Mouse (Mus musculus) midbrain, embryonic 16.5 days (tissue): ENCODE measurements around the gene Hoxc8. TPM values are rescaled to one million over a fixed set of nuclear protein-coding genes. Genes with fewer than 3 reads are reported as not detected.

ENCODE experiments used
- ATAC-seq: fragments of 200-750 bp; cut with Nextera tagmentation; 2 replicates; pipeline ENCODE4 v1.8.0; 2017; ENCODE audit warnings: moderate TSS enrichment
- H3K27ac ChIP-seq: fragments of 300-500 bp; sonication (generic); 2 replicates; pipeline ENCODE4 v1.5.1; 2014; ENCODE audit warnings: mild to moderate bottlenecking, low read length, mixed read lengths
- H3K27me3 ChIP-seq: fragments of 300-500 bp; sonication (generic); 2 replicates; pipeline ENCODE4 v1.6.1; 2014; ENCODE audit warnings: low read depth, low read length, mixed read lengths; ENCODE audit not compliant: control insufficient read depth, insufficient read depth
- H3K36me3 ChIP-seq: fragments of 300-500 bp; sonication (generic); 2 replicates; pipeline ENCODE4 v1.6.1; 2014; ENCODE audit warnings: mild to moderate bottlenecking, low read length, moderate library complexity, mixed read lengths; ENCODE audit not compliant: control insufficient read depth, insufficient read depth
- H3K4me1 ChIP-seq: fragments of 300-500 bp; sonication (generic); 2 replicates; pipeline ENCODE4 v1.6.1; 2014; ENCODE audit warnings: mild to moderate bottlenecking, low read length, mixed read lengths; ENCODE audit not compliant: control insufficient read depth, insufficient read depth
- H3K4me2 ChIP-seq: fragments of 300-500 bp; sonication (generic); 2 replicates; pipeline ENCODE4 v1.6.1; 2014; ENCODE audit warnings: mild to moderate bottlenecking, low read length, mixed read lengths
- H3K4me3 ChIP-seq: fragments of 300-500 bp; sonication (generic); 2 replicates; pipeline ENCODE4 v1.5.1; 2014; ENCODE audit warnings: low read depth, mild to moderate bottlenecking, low read length, moderate library complexity, mixed read lengths
- H3K9ac ChIP-seq: fragments of 300-500 bp; sonication (generic); 2 replicates; pipeline ENCODE4 v1.6.1; 2014; ENCODE audit warnings: low read depth, low read length, mixed read lengths
- H3K9me3 ChIP-seq: fragments of 300-500 bp; sonication (generic); replicated peaks from 2 replicates; pipeline ENCODE4 v1.6.1; 2014; ENCODE audit warnings: mild to moderate bottlenecking, low read length, mixed read lengths; ENCODE audit not compliant: control insufficient read depth, poor library complexity, severe bottlenecking
- WGBS: fragments of 180-500 bp; shearing (Covaris S2); extraction: QIAGEN DNeasy Blood & Tissue Kit; methylation state at CpG from one replicate; pipeline ENCODE4 v1.1.7; 2014; 5-methylcytosine and 5-hydroxymethylcytosine counted together
- polyA plus RNA-seq: library from polyadenylated mRNA; unstranded; fragments of >200 nt; fragmentation: Nextera tagmentation; extraction: Ambion mirVana; gene quantifications from 2 replicates; pipeline ENCODE4 v1.2.1, GENCODE M21; 2015

The Hoxc8 gene
- polyA plus RNA-seq, 1 experiment from 2014 or later, result not detected

GRCm38 (mm10) chr15:102970740-102971139 is 19.7 kb upstream of the Hoxc8 start:
- no peak overlapping the region for H3K4me3 ChIP-seq
- no peaks in the 10 kb centered on the region for H3K9me3 ChIP-seq
- H3K9ac ChIP-seq, result no peak overlapping the region
- H3K27me3 ChIP-seq, result peaks cover 93% of the 10 kb centered on the region
- H3K36me3 ChIP-seq, result no peaks in the 10 kb centered on the region
- WGBS, result under 1% methylated on average over 12 of the region's 12 CpGs
- ATAC-seq, result no peak
- H3K4me1 ChIP-seq, result peaks cover 3% of the 10 kb centered on the region; the same call in 1 of the 2 replicates
- no peak overlapping the region for H3K27ac ChIP-seq
- no peak overlapping the region for H3K4me2 ChIP-seq

- Histone ChIP-seq H3K36me3 (no peaks in the 10 kb centered on the region), H3K9me3 (no peaks in the 10 kb centered on the region), H3K4me3 (no peak overlapping the region), H3K27me3 (peaks cover 88% of the 10 kb centered on the region), H3K4me1 (no peaks in the 10 kb centered on the region), H3K27ac (no peak overlapping the region), H3K4me2 (no peak overlapping the region), H3K9ac (no peak overlapping the region)
- WGBS, result under 1% methylated on average over 21 of the region's 21 CpGs
- no peak for ATAC-seq
These were observed 18.2 kb upstream of the Hoxc8 start for GRCm38 (mm10) chr15:102972254-102972653.

- Histone ChIP-seq H3K4me1 (no peaks in the 10 kb centered on the region), H3K36me3 (no peaks in the 10 kb centered on the region), H3K27ac (no peak overlapping the region), H3K9me3 (no peaks in the 10 kb centered on the region), H3K27me3 (peaks cover 87% of the 10 kb centered on the region), H3K9ac (no peak overlapping the region), H3K4me2 (no peak overlapping the region), H3K4me3 (no peak overlapping the region)
- WGBS, result under 1% methylated on average over 6 of the region's 6 CpGs
- no peak for ATAC-seq
These were observed 17.7 kb upstream of the Hoxc8 start for GRCm38 (mm10) chr15:102972753-102973152.

GRCm38 (mm10) chr15:102975034-102975433 is 15.4 kb upstream of the Hoxc8 start:
- no peak overlapping the region for H3K4me3 ChIP-seq
- no peaks in the 10 kb centered on the region for H3K36me3 ChIP-seq
- no peak overlapping the region for H3K9ac ChIP-seq
- 5% methylated on average over 7 of the region's 7 CpGs for WGBS
- H3K27ac ChIP-seq, result no peak overlapping the region
- H3K9me3 ChIP-seq, result no peaks in the 10 kb centered on the region
- H3K27me3 ChIP-seq, result peaks cover 88% of the 10 kb centered on the region
- H3K4me2 ChIP-seq, result no peak overlapping the region
- no peaks in the 10 kb centered on the region for H3K4me1 ChIP-seq
- ATAC-seq, result no peak

GRCm38 (mm10) chr15:102975688-102976111 is 14.7 kb upstream of the Hoxc8 start:
- Histone ChIP-seq H3K9ac (no peak overlapping the region), H3K9me3 (no peaks in the 10 kb centered on the region), H3K4me3 (no peak overlapping the region), H3K4me2 (no peak overlapping the region), H3K27me3 (peaks cover 87% of the 10 kb centered on the region), H3K27ac (no peak overlapping the region), H3K36me3 (no peaks in the 10 kb centered on the region), H3K4me1 (no peaks in the 10 kb centered on the region)
- 1% methylated on average over 21 of the region's 21 CpGs for WGBS
- ATAC-seq, result no peak

- no peaks in the 10 kb centered on the region for H3K36me3 ChIP-seq
- no peak within 1 kb of the TSS for H3K27ac ChIP-seq
- no peak for ATAC-seq
- under 1% methylated on average over 20 of the region's 20 CpGs for WGBS
- H3K9ac ChIP-seq, result no peak within 1 kb of the TSS
- no peak within 1 kb of the TSS for H3K4me3 ChIP-seq
- no peak within 1 kb of the TSS; the same call in 1 of the 2 replicates for H3K4me2 ChIP-seq
- peaks cover 84% of the 10 kb centered on the region for H3K27me3 ChIP-seq
- no peaks in the 10 kb centered on the region for H3K4me1 ChIP-seq
- H3K9me3 ChIP-seq, result no peaks in the 10 kb centered on the region
These were observed 14.2 kb upstream of the Hoxc8 start, which contains the start of gene Hoxc9 for GRCm38 (mm10) chr15:102976171-102976570. Hoxc9 (plus strand) TSS chr15:102976439.

GRCm38 (mm10) chr15:102976631-102977422 is 13.6 kb upstream of the Hoxc8 start:
- Histone ChIP-seq H3K4me2 (no peak overlapping the region; the same call in 1 of the 2 replicates), H3K4me3 (no peak overlapping the region), H3K9me3 (no peaks in the 10 kb centered on the region), H3K9ac (no peak overlapping the region), H3K4me1 (peaks cover 1% of the 10 kb centered on the region; the same call in 1 of the 2 replicates), H3K27me3 (peaks cover 80% of the 10 kb centered on the region), H3K27ac (no peak overlapping the region), H3K36me3 (no peaks in the 10 kb centered on the region)
- no peak for ATAC-seq
- WGBS, result under 1% methylated on average over 37 of the region's 37 CpGs

GRCm38 (mm10) chr15:102977423-102977974 is 12.9 kb upstream of the Hoxc8 start:
- ATAC-seq, result no peak

More at GRCm38 (mm10) chr15:102977423-102977974, 12.9 kb upstream of the Hoxc8 start:
- H3K4me2 ChIP-seq, result no peak overlapping the region; the same call in 1 of the 2 replicates
- H3K4me3 ChIP-seq, result no peak overlapping the region
- H3K27ac ChIP-seq, result no peak overlapping the region
- H3K9ac ChIP-seq, result no peak overlapping the region
- no peaks in the 10 kb centered on the region for H3K36me3 ChIP-seq
- WGBS, result 0% methylated on average over 16 of the region's 16 CpGs
- peaks cover 80% of the 10 kb centered on the region for H3K27me3 ChIP-seq
- no peaks in the 10 kb centered on the region for H3K9me3 ChIP-seq
- H3K4me1 ChIP-seq, result peaks cover 2% of the 10 kb centered on the region; the same call in 1 of the 2 replicates
